Mouse (Mus musculus) CD4-positive helper T cell, adult 2 months (primary cell): ENCODE results near the gene Pabpc1l.
"Not testable (repeated sequence)": the region's sequence is repeated elsewhere in the genome, so short reads cannot be mapped to it uniquely, and the experiment has no call there.

Experiments used
- DNase-seq: peaks from one replicate; pipeline ENCODE4 v3.0.0-alpha.2; 2012; ENCODE audit warnings: low read depth, missing footprints, low spot score

Pabpc1l gene

GRCm38 (mm10) chr2:164036520-164037019 is 11.3 kb downstream of the Pabpc1l start:
- no peak for DNase-seq

- DNase-seq: no peak
Measured at GRCm38 (mm10) chr2:164038407-164039028, 13.3 kb downstream of the Pabpc1l start.

GRCm38 (mm10) chr2:164040949-164041348 is 15.7 kb downstream of the Pabpc1l start:
- no peak for DNase-seq

- DNase-seq: no peak
Measured at GRCm38 (mm10) chr2:164041523-164041922, 16.3 kb downstream of the Pabpc1l start.

- peak; percentile 86 for DNase-seq
Measured at GRCm38 (mm10) chr2:164047197-164047690, 22.0 kb downstream of the Pabpc1l start.

GRCm38 (mm10) chr2:164053767-164054166 is 28.5 kb downstream of the Pabpc1l start:
- no peak for DNase-seq

- DNase-seq: no peak
Measured at GRCm38 (mm10) chr2:164054671-164055070, 29.4 kb downstream of the Pabpc1l start.

- DNase-seq: no peak
Measured at GRCm38 (mm10) chr2:164059634-164060235, 34.5 kb downstream of the Pabpc1l start.

GRCm38 (mm10) chr2:164070142-164070764 is 45.0 kb downstream of the Pabpc1l start, which contains the start of gene Stk4:
Stk4 (plus strand) TSS chr2:164070322.
- DNase-seq: peak; percentile 69

GRCm38 (mm10) chr2:164070765-164071436 is 45.7 kb downstream of the Pabpc1l start, which contains the start of gene Tomm34:
Tomm34 (minus strand) TSS chr2:164071169.
- peak; percentile 90 for DNase-seq

GRCm38 (mm10) chr2:164071437-164071820 is 46.2 kb downstream of the Pabpc1l start:
- not testable (repeated sequence) for DNase-seq

GRCm38 (mm10) chr2:164072109-164072508 is 46.9 kb downstream of the Pabpc1l start:
- no peak for DNase-seq

GRCm38 (mm10) chr2:164073120-164073519 is 47.9 kb downstream of the Pabpc1l start:
- no peak for DNase-seq

- peak; percentile 98 for DNase-seq
Measured at GRCm38 (mm10) chr2:164073918-164074578, 48.8 kb downstream of the Pabpc1l start.

GRCm38 (mm10) chr2:164075088-164075487 is 49.8 kb downstream of the Pabpc1l start:
- DNase-seq: peak; percentile 79

GRCm38 (mm10) chr2:164076874-164077425 is 51.7 kb downstream of the Pabpc1l start:
- peak; percentile 45 for DNase-seq

GRCm38 (mm10) chr2:164077875-164078274 is 52.6 kb downstream of the Pabpc1l start:
- peak; percentile 57 for DNase-seq

GRCm38 (mm10) chr2:164079488-164079887 is 54.2 kb downstream of the Pabpc1l start:
- peak; percentile 90 for DNase-seq

GRCm38 (mm10) chr2:164081577-164081976 is 56.3 kb downstream of the Pabpc1l start:
- peak; percentile 70 for DNase-seq

GRCm38 (mm10) chr2:164082175-164082574 is 56.9 kb downstream of the Pabpc1l start:
- DNase-seq: no peak
